Mouse (Mus musculus): ENCODE results near the gene Cd151.

Gene Cd151

DNA sequence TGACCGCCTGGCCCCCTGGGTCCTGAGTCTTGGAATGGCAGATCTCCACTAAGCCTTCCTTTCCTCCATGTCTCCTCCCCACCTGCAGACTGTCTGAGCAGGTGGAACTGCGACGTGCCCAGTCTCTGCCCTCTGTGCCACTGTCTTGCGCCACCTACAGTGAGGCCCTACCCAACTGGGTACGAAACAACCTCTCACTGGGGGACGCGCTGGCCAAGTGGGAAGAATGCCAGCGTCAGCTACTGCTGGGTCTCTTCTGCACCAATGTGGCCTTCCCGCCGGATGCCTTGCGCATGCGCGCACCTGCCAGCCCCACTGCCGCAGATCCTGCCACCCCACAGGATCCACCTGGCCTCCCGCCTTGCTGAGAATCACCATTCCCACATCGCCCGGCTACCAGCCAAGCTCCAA, 7.9 kb upstream of the Cd151 start:
- DNase-seq, result no peak

DNA sequence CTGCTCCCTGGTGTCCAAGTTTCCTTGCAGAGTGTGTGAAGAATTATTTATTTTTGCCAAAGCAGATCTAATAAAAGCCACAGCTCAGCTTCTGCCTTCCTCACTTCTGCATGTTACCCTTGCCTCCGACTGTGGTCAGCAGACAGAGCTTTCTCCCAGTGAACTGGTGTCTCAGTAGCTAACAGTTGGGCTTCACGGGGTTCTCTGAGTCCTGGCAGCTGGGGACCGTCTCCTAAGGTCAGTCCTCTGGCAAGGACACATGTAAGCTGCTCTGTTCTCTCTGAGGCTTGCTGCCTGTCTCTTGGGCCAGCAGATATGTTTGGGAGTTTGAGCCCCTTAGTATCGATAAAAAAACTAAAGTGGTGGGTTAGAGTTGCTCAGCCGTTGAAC, 7.2 kb upstream of the Cd151 start:
- no peak for DNase-seq

DNA sequence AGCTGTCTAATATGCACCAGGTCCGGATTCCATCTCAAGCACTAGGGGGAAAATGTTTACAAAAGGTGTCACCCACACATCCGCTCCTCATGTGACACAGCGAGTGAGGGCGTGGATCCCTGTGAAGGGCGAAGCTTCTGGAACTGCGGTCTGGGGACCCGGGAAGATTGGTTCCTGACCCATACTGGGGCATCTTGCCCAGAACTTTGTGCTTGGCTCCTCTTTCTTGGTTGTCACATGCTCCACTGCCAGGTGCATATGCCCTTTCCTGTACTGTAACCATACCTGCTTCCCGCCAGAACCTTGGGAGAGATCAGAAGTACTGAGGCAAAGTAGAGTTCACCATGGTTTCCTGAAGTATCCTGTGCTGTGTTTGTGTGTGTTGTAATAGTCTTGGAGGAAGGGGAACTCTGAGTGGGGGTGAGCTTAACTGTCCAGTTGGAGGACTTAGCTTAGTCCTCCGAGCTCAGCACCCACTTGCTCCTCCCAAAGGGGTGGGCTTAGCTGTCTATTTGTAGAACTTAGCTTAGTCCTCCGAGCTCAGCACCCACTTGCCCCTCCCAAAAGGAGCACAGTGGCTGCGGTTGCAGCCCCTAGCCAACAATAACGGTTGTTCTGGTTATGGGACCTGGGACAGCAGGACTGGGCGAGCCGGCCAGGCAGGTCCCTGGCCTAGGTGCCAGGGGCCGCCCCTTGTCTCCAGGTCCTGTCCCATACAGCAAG, 6.6 kb upstream of the Cd151 start, which contains the start of gene Cracr2b:
Gene Cracr2b (plus strand): TSS at position 704 of the 723 bp plus-strand sequence.
- DNase-seq, result no peak

DNA sequence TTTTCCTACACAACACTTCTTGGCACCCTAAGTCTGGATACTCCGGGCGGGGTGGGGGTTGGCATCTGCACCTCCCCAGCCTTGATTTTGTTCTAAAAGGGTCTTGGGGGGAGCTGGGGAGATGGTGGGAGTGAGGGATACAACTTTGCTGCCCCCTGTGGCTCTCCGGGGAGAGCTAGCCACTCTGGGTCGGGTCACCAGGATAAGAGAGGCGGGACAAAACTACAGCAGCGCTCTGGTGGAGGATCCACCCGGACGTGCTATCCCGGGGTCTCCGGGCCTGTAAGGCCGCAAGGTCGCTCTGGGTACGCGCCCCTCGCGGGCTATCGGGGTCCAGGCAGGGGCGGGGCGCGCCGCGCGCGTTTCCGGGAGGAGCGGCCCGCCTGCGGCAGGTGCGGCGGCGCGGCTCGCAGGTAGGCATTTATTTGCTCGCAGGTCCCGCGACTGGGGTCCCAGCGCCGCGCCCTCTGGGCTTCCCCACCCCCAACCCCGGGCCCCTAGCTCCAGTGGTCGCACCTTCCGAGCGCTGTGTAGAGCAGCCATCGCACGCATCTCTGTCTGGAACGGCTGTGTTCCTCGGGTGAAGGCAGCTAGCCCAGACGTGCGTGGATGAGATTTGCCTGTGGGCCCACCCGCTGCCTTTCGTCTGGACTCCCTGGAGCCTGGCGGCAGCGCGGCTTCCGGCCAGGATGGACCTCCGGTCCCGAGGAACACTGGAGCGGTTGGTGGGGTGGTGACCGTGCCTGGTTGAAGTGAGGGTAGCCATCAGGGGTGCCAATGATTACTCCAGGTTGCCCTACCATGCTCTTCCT, 5.5 kb upstream of the Cd151 start:
- no peak for DNase-seq

DNA sequence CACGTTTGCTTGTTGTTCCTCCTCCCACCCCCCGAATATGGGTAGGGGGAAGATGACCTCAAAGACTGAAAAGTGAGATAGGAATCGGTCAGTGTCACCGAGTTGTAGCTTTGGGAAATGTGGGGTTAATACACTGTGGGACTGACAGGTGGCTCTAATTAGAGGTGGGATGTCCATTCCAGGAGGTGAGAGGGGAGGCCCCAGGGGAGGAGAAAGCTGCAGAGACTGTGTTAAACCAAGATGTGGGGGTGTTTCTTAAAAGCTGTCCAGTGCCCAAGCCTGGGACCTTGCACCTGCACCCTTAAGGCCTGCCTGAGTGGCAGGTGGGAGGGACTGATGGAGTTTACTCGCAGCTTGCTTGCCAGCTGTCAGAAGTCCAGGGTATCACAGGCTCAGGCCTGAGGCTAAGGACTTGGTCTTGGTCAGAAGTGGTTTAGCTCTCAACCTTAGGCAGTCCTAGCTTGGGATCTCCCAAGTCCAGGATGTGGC, 4.8 kb upstream of the Cd151 start:
- no peak for DNase-seq

DNA sequence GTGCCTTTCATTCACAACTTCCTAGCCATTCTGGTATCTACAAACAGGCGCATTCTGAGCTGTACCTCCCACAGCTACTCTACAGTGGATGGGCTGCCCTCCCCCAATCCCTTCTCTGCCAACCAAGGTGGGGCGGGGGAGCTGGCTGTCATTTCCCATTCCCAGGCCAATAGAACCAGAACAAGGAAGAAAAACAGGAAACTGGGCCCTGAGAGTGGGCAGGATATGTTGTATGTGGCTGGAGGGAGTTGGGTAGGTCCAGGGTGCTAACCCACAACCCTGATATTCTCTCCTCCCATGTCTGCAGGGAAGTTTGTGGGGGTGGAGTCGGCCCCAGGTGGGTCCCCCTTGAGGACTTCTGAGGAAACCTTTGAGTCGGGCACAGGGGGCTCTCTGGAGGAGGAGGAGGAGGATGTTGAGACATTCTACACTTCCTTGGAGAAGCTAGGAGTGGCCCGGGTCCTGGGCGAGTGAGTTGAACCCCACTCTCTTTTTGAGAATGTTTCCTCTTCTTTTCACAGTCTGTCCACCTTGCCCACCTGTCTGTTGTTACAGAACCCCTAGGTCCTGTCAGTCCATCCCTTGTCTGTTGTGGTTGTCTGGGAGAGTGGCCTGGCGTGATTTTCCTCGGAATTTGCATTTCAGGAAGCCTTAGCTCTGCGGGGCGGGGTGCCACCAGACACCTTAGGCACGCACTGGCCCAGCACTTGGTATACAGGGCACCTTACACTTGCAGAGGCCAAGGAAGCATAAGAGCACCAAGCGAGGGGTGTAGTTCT, 3.2 kb upstream of the Cd151 start:
- no peak for DNase-seq

DNA sequence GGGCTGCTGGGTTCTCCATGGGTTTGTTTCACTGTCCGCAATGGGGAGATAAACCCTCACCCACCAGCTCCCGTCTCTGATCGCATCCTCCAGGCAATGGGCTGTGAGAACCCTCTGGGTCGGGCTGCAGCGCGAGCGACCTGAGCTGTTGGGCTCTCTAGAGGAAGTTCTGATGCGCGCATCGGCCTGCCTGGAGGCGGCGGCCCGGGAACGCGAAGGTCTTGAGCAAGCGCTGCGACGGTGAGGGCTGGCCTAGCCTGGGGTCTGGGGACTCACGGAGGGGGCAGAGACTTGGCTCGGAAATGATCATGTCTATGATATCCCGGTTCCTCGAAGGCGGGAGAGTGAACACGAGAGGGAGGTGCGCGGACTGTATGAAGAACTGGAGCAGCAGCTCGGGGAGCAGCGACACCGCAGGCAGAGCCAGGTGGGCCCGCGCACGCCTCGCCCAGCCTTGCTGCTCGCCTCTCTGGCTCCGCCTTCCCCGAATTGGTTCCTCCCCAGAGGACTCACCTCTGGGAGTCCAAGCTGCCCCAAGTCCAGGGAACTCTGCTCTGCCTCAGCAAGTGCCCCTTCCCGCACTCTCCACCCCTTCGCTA, 2.5 kb upstream of the Cd151 start:
- DNase-seq, result no peak

DNA sequence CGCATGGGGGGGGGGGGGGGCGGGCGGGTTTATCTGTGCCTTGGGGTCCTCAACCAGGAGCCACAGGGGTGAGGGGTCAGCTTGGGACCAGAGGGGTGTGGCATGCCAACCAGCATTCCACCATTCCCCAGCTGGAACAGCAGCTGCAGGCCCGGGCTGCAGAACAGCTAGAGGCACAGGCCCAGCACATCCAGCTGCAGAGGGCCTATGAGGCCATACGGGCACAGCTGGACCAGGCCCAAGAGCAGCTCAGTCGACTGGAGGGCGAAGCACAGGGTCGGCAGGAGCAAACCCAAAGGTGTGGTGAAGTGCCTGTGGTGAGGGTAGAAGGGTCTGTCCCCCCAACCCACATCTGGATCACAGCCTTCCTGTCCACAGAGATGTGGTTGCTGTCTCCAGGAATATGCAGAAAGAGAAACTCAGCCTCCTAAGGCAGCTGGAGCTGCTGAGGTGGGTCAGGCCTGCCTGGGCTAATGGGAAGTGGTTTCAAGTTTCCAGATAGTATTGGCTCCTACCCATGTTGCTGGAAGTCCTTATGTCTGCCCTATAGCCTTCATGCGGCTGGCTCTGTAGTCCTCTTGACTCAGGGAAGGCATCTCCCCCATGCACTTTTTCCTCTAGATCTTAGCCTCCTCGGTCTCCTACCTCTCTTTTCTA, 1.7 kb upstream of the Cd151 start:
- no peak for DNase-seq

DNA sequence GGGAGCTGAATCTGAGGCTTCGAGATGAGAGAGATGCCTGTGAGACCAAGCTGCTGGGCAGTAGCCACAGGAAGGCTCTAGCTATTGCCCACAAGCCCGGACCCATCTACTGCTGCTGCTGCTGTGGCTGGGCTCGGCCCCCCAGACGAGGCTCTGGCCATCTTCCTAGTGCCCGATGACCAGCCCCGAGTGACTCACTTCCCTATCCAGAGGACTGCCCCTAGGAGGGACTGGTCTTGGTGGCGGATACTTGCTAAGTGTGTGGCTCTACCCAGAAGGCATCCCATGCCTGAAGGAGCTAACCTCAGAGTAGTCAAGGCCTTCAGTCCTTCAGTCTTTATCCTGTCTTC, 1.2 kb upstream of the Cd151 start:
- DNase-seq, result no peak

DNA sequence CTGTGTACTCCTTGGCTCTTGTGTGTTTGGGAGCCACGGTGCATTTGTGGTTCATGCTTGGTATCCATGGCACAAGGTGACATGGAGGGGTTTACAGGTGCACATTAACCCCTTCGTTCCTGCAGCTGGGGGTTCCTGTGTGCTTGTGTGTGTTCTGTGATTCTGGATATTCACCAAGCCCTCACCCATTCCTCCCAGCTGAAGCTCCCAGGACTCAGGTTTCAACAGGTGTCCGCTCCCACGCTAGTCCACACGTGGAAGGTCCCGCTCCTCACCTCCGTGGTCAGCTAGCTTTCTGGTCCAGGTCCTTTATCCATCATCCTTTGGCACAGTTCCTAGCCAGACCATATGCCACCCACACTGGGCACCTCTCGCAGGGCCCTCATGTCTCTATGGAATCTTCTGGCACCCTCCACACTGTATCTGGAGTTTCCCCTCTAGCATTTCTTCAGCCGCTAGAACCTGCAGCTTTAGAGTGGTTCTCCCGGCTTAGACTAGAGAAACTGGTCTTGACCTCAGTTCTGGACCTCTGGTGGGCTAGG, 514 bp upstream of the Cd151 start:
- no peak for DNase-seq

DNA sequence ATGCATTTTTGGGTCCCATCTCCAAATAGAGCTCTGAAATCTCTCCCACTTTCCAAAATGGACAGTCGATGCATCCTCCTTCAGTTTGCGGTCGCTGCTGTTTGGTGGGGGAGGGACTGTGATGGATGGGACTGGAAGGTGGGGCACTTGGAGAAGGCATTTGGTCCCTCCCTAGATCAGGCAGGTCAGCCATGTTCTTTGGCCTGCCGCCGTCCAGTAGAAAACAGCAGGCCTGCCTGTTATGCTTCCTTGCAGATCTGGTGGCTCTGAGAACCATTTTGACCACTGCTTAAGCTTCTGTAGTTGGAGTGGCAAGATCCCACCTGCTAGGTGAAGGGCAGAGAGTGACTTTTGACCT, 951 bp downstream of the Cd151 start:
- no peak for DNase-seq

DNA sequence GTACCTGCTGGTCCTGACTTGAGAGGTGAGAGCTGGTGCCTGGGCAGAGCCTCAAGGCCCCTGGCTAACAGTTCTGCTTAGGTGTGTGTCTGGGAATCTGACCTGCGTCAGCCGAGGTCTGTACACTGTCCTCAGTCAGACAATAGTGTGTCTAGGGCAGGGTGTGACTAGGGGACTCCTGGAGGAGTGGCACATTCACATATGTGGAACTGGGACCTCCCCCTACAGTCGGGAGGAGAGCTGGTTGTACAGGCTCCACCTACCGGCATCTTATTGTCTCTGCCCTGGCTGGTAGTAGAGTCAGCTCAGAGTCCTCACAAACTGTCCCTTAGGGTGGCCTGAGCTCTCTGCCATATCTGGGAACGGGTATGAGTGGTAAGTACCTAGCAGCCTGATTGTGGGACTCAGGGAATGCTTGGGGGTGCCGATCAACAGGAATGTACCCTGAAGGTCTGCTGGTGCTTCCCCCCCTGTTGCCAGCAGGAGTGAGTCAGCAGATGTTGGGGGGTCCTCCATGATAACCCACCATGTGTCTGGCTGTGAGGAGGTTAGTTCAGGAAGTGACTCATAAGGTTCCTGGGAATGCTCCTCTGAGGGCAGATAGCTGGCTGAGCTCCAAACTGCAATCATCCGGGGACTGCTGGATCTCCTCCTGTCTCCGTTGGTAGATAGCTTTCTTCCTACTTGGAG, 1.5 kb downstream of the Cd151 start:
- no peak for DNase-seq

DNA sequence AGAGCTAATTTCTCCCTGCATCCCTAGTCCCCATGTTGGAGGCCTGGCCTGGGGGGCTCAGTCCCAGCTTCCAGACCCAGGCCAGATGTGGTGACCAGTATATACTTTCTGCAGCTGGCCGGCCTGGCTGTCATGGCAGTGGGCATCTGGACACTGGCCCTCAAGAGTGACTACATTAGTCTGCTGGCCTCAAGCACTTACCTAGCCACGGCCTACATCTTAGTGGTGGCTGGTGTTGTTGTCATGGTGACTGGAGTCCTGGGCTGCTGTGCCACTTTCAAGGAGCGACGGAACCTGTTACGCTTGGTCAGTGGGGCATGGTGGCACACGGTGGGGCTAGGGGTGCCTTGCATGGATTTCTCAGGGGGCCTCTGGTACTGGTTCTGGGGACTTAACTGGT, 2.2 kb downstream of the Cd151 start:
- DNase-seq, result no peak

DNA sequence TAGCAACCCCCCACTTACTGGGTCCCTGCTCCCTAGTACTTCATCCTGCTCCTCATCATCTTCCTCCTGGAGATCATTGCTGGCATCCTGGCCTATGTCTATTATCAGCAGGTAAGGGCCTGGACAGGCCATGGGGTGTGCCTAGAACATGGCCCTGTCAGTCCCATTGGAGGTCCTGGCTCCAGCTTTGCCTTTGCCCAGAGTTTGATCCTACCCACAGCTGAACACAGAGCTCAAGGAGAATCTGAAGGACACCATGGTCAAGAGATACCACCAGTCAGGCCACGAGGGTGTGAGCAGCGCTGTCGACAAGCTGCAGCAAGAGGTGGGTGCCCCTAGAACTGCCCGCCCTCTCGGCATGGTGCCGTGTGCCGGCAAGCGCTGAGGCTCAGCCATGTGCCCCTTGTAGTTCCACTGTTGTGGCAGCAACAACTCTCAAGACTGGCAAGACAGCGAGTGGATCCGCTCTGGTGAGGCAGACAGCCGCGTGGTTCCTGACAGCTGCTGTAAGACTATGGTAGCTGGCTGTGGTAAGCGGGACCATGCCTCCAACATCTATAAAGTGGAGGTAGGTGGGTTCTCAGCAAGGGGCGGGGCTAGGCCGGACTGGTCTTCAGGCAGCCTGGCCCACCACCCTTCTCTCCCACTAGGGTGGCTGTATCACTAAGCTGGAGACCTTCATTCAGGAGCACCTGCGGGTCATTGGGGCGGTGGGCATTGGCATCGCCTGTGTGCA, 2.9 kb downstream of the Cd151 start:
- no peak for DNase-seq

DNA sequence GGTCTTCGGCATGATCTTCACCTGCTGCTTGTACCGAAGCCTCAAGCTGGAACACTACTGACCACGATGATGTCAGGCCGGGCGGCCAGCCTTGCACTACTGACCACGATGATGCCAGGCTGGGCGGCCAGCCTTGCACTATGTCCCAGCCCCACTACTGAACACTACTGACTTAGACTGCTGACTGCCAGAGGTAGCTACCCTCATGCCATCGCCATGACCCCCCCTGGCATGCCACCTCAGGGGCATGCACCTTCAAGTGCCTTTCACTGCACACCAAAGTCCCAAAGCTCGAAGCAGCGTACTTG, 3.4 kb downstream of the Cd151 start:
- no peak for DNase-seq

DNA sequence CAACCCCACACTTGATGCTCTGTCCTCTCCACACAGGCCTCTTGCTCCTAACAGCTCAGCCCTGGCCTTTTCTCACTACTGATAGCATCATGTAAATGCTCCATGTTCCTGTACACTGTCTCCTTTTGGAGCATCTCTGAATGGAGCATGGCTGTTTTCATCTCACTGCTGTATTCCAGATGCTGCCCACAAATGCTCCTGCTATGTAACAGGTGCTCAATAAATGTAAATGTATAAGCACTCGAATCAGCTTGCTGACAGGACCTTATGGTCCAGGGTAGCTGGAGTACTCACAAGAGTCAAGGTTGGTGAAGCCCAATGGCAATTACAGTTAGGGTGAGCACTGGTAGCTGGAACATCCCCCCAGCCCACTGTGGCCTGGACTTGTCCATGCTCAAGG, 4.0 kb downstream of the Cd151 start:
- no peak for DNase-seq

DNA sequence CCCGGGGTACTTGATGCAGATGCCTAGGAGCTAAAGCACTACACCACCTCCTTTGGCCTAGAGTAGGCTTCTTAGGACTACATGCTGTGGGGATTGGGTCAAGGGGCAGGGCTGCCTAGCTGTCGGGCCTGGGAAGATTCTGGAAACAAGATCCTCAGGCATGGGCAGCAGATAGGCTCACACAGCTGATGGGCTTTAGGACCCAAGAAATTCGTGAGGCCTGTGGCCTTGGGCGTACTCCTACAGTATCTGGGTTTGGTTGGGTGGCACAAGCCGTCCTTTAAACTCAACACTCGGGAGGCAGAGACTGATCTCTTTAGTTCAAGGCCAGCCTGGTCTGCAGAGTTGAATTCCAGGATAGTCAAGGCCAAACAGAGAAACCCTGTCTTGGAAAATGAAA, 5.0 kb downstream of the Cd151 start:
- DNase-seq, result no peak

DNA sequence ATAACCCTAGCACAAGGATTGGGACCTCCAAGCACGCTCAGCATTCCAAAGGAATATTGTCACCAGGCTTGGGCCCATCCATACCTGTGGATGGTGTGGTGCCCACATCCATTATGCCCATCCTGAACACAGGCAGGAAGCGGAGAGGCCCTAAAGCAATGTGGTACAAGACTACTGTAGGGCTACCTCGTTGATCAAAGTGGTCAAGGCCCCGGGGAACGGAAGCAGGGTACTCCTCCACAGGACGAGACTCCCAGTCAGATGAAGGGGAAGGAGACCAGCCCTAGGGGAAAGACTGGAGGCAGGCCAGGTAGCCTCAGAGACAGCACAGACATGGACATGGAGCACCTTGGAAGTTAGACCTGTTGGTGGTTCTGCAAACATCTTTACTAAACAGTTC, 5.6 kb downstream of the Cd151 start:
- DNase-seq, result no peak

DNA sequence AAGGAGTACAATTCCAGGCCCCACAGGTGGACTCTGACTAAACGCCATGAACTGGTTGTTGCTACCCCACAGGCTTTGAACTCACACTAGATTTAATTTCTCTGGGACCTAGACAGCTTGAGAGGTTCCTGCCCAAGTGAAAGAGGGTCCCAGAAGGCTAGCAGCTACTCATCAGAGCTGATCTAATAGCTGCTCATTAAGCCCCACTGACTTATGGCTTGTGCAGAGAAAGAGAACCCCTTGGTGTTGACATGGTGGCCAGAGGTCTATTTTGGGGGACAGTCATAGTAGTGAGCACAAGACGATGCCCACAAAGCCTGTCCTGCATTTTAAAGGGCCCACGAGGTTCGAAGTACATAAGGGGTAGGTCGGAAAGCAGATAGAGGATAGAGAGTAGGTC, 7.0 kb downstream of the Cd151 start:
- no peak for DNase-seq

DNA sequence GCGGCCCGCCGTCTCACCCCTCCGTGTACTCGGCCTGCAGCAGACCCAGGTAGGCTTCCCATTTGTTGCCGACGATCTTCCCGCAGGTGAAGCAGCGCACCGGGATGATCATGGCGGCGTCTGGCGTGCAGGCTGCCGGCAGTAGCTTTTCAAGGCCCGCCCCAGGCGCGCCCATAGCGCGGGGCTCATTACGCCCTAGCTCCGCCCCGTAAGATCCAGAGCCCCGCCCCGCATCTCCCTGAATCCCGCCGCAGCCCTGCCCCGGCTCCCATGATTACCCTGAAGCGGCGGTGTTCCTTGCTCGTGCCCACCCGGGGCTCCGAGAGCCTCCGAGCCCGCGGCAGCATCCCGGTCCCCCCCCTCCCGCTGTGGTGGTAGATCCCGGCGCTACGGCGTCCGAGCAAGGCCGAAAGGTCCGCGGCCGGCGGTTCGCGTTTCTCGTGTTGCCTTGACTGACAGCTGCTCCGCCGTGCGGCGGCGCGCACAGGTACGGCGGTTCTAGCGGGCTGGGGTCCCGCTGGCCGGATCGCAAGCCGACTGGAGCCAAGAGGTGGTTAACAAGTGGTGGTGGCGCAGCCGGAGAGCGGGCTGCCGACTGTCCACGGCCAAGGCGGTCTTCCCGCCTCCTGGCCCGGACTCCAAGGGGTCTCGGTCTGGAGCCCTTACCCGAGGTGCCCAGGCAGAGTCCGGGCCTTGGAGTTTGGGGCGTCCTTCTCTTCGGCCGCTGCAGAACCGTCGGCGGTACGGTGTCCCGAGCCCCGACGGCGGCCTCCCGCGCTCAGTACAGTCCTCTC, 8.0 kb downstream of the Cd151 start, which contains the start of the genes Polr2l and Tspan4:
Gene Polr2l (minus strand): TSS at position 122 of the 794 bp plus-strand sequence.
Gene Tspan4 (plus strand): TSS at position 230 of the 794 bp plus-strand sequence.
- peak; percentile 81 for DNase-seq

Data from right cerebral cortex, postnatal 4 days (tissue).